Mouse (Mus musculus): ENCODE results near the gene Polr2h. TPM values are rescaled to one million over a fixed set of nuclear protein-coding genes. Genes with fewer than 3 reads are reported as not detected.
A peak's percentile ranks its signal among the peaks of the same experiment; 100 is the strongest.

Gene Polr2h
- polyA plus RNA-seq, 1 experiment from 2014 or later = 87.1 TPM

GRCm38 (mm10) chr16:20690774-20691173 is 26.7 kb upstream of the Polr2h start:
- no peak overlapping the region for H3K4me3 ChIP-seq
- H3K4me2 ChIP-seq = no peak overlapping the region
- WGBS = 87% methylated on average over 3 of the region's 3 CpGs
- H3K27me3 ChIP-seq = no peaks in the 10 kb centered on the region
- H3K4me1 ChIP-seq = peaks cover 37% of the 10 kb centered on the region
- no peak overlapping the region for H3K9ac ChIP-seq
- no peak overlapping the region for H3K27ac ChIP-seq
- H3K36me3 ChIP-seq = peaks cover 66% of the 10 kb centered on the region
- no peak for ATAC-seq (ENCODE audit: insufficient number of reproducible peaks, low FRiP score, low TSS enrichment, low read depth)
- no peaks in the 10 kb centered on the region for H3K9me3 ChIP-seq

- H3K27ac ChIP-seq = no peak overlapping the region
- peaks cover 46% of the 10 kb centered on the region for H3K4me1 ChIP-seq
- H3K4me3 ChIP-seq = no peak overlapping the region
- no peak overlapping the region for H3K4me2 ChIP-seq
- H3K9ac ChIP-seq = no peak overlapping the region
- H3K9me3 ChIP-seq = no peaks in the 10 kb centered on the region
- 65% methylated on average over 1 of the region's 1 CpGs for WGBS
- H3K36me3 ChIP-seq = peaks cover 58% of the 10 kb centered on the region
- no peaks in the 10 kb centered on the region for H3K27me3 ChIP-seq
- ATAC-seq (ENCODE audit: insufficient number of reproducible peaks, low FRiP score, low TSS enrichment, low read depth) = no peak
Observed at GRCm38 (mm10) chr16:20691617-20692016, 25.8 kb upstream of the Polr2h start.

GRCm38 (mm10) chr16:20692241-20692965 is 25.1 kb upstream of the Polr2h start:
- H3K9me3 ChIP-seq = no peaks in the 10 kb centered on the region
- no peaks in the 10 kb centered on the region for H3K27me3 ChIP-seq
- peaks cover 46% of the 10 kb centered on the region for H3K4me1 ChIP-seq
- H3K4me3 ChIP-seq = no peak overlapping the region; the same call in 1 of the 2 replicates
- peaks cover 50% of the 10 kb centered on the region for H3K36me3 ChIP-seq
- peak overlapping the region; percentile 94; the same call in 1 of the 2 replicates for H3K27ac ChIP-seq
- H3K4me2 ChIP-seq = no peak overlapping the region
- H3K9ac ChIP-seq = no peak overlapping the region
- WGBS = 39% methylated on average over 16 of the region's 16 CpGs
- ATAC-seq (ENCODE audit: insufficient number of reproducible peaks, low FRiP score, low TSS enrichment, low read depth) = no peak

GRCm38 (mm10) chr16:20693111-20693701 is 24.3 kb upstream of the Polr2h start, which contains the start of gene Fam131a:
Gene Fam131a, plus strand, starts transcription at chr16:20693241.
- under 1% methylated on average over 34 of the region's 37 CpGs for WGBS
- peaks cover 46% of the 10 kb centered on the region for H3K4me1 ChIP-seq
- peak within 1 kb of the TSS; percentile 65 for H3K4me3 ChIP-seq
- H3K9ac ChIP-seq = peak within 1 kb of the TSS; percentile 61
- H3K27ac ChIP-seq = peak within 1 kb of the TSS; percentile 94
- ATAC-seq (ENCODE audit: insufficient number of reproducible peaks, low FRiP score, low TSS enrichment, low read depth) = peak; percentile 89
- no peaks in the 10 kb centered on the region for H3K9me3 ChIP-seq
- H3K4me2 ChIP-seq = peak within 1 kb of the TSS; percentile 86
- H3K36me3 ChIP-seq = peaks cover 42% of the 10 kb centered on the region
- no peaks in the 10 kb centered on the region for H3K27me3 ChIP-seq

- Histone ChIP-seq H3K4me3 (peak overlapping the region; percentile 44), H3K9me3 (no peaks in the 10 kb centered on the region), H3K9ac (no peak overlapping the region), H3K4me2 (peak overlapping the region; percentile 75; the same call in 1 of the 2 replicates), H3K27me3 (no peaks in the 10 kb centered on the region), H3K4me1 (peaks cover 46% of the 10 kb centered on the region), H3K36me3 (peaks cover 39% of the 10 kb centered on the region), H3K27ac (peak overlapping the region; percentile 80)
- WGBS = 58% methylated on average over 8 of the region's 8 CpGs
- no peak for ATAC-seq (ENCODE audit: insufficient number of reproducible peaks, low FRiP score, low TSS enrichment, low read depth)
Observed at GRCm38 (mm10) chr16:20694781-20695180, 22.7 kb upstream of the Polr2h start.

- Histone ChIP-seq H3K9me3 (no peaks in the 10 kb centered on the region), H3K4me1 (peaks cover 52% of the 10 kb centered on the region), H3K27me3 (no peaks in the 10 kb centered on the region), H3K9ac (peak overlapping the region; percentile 5), H3K4me3 (peak overlapping the region; percentile 44), H3K27ac (peak overlapping the region; percentile 80), H3K4me2 (peak overlapping the region; percentile 75), H3K36me3 (peaks cover 36% of the 10 kb centered on the region)
- peak; percentile 73 for ATAC-seq (ENCODE audit: insufficient number of reproducible peaks, low FRiP score, low TSS enrichment, low read depth)
- 2% methylated on average over 46 of the region's 46 CpGs for WGBS
Observed at GRCm38 (mm10) chr16:20695622-20696323, 21.7 kb upstream of the Polr2h start.

GRCm38 (mm10) chr16:20699266-20699665 is 18.2 kb upstream of the Polr2h start:
- no peak overlapping the region for H3K4me3 ChIP-seq
- H3K4me2 ChIP-seq = no peak overlapping the region
- ATAC-seq (ENCODE audit: insufficient number of reproducible peaks, low FRiP score, low TSS enrichment, low read depth) = no peak
- H3K36me3 ChIP-seq = peaks cover 37% of the 10 kb centered on the region
- H3K27me3 ChIP-seq = no peaks in the 10 kb centered on the region
- no peak overlapping the region for H3K9ac ChIP-seq
- H3K9me3 ChIP-seq = no peaks in the 10 kb centered on the region
- no peak overlapping the region for H3K27ac ChIP-seq
- WGBS = 77% methylated on average over 5 of the region's 5 CpGs
- peaks cover 49% of the 10 kb centered on the region for H3K4me1 ChIP-seq

- no peak for ATAC-seq (ENCODE audit: insufficient number of reproducible peaks, low FRiP score, low TSS enrichment, low read depth)
- Histone ChIP-seq H3K36me3 (peaks cover 43% of the 10 kb centered on the region), H3K27me3 (no peaks in the 10 kb centered on the region), H3K4me2 (no peak overlapping the region), H3K27ac (no peak overlapping the region), H3K9me3 (no peaks in the 10 kb centered on the region), H3K4me1 (peaks cover 43% of the 10 kb centered on the region), H3K9ac (no peak overlapping the region), H3K4me3 (no peak overlapping the region)
- 29% methylated on average over 5 of the region's 5 CpGs for WGBS
Observed at GRCm38 (mm10) chr16:20700036-20700435, 17.4 kb upstream of the Polr2h start.

GRCm38 (mm10) chr16:20701316-20701715 is 16.1 kb upstream of the Polr2h start:
- WGBS = 43% methylated on average over 7 of the region's 7 CpGs
- Histone ChIP-seq H3K36me3 (peaks cover 55% of the 10 kb centered on the region), H3K4me1 (peaks cover 30% of the 10 kb centered on the region), H3K4me2 (no peak overlapping the region), H3K27me3 (no peaks in the 10 kb centered on the region), H3K27ac (peak overlapping the region; percentile 59), H3K9ac (peak overlapping the region; percentile 24; the same call in 1 of the 2 replicates), H3K9me3 (no peaks in the 10 kb centered on the region), H3K4me3 (no peak overlapping the region)
- no peak for ATAC-seq (ENCODE audit: insufficient number of reproducible peaks, low FRiP score, low TSS enrichment, low read depth)

GRCm38 (mm10) chr16:20701729-20702521 is 15.5 kb upstream of the Polr2h start:
- H3K9ac ChIP-seq = peak overlapping the region; percentile 24; the same call in 1 of the 2 replicates
- peak overlapping the region; percentile 10; the same call in 1 of the 2 replicates for H3K4me2 ChIP-seq
- H3K4me3 ChIP-seq = no peak overlapping the region
- H3K27me3 ChIP-seq = no peaks in the 10 kb centered on the region
- H3K36me3 ChIP-seq = peaks cover 61% of the 10 kb centered on the region
- H3K27ac ChIP-seq = peak overlapping the region; percentile 59
- H3K4me1 ChIP-seq = peaks cover 26% of the 10 kb centered on the region
- WGBS = 16% methylated on average over 12 of the region's 12 CpGs
- H3K9me3 ChIP-seq = no peaks in the 10 kb centered on the region
- no peak for ATAC-seq (ENCODE audit: insufficient number of reproducible peaks, low FRiP score, low TSS enrichment, low read depth)

GRCm38 (mm10) chr16:20702522-20702893 is 15.0 kb upstream of the Polr2h start:
- Histone ChIP-seq H3K4me1 (peaks cover 26% of the 10 kb centered on the region), H3K9me3 (no peaks in the 10 kb centered on the region), H3K27me3 (no peaks in the 10 kb centered on the region), H3K4me3 (no peak overlapping the region), H3K4me2 (peak overlapping the region; percentile 10; the same call in 1 of the 2 replicates), H3K36me3 (peaks cover 67% of the 10 kb centered on the region), H3K27ac (peak overlapping the region; percentile 59), H3K9ac (no peak overlapping the region)
- peak; percentile 11; the same call in 1 of the 2 replicates for ATAC-seq (ENCODE audit: insufficient number of reproducible peaks, low FRiP score, low TSS enrichment, low read depth)
- 16% methylated on average over 8 of the region's 8 CpGs for WGBS

All from limb, embryonic 15.5 days (tissue).